ENCODE assay signal across 10 mouse cellular contexts in the genomic region with DNA sequence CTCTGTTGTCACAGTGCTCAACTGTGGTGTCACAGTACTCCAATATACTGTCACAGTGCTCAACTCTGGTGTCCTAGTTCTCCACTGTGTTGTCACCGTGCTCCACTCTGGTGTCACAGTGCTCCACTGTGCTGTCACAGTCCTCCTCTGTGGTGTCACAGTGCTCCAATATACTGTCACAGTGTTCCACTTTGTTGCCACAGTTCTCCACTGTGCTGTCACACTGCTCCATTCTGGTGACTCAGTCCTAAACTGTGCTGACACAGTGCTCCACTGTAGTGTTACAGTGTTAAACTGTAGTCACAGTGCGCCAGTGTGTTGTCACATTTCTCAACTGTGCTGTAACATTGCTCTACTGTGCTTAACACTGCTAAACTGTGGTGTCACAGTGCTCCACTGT.
DNase-seq lines count a peak whose midpoint lies in the region; ATAC-seq lines count a peak whose summit lies in the region.
"Had no signal": no experiment of that assay in that cellular context is flagged by ENCODE, and none has a peak within 500 bp of the region (broad histone marks: within the 10 kb centered on the region; RNA-seq: fewer than 3 reads in every experiment).

No protein-coding gene starts in this region.

- no peak overlapping the region for H3K4me2 ChIP-seq in hindbrain, embryonic 11.5 days (replicated peaks; ENCODE audit: low read depth, low read length)
- H3K4me2 ChIP-seq in embryonic facial prominence, embryonic 12.5 days (replicated peaks) = no peak overlapping the region
- no peak overlapping the region for H3K4me2 ChIP-seq in hindbrain, embryonic 15.5 days
- no peak overlapping the region for H3K4me2 ChIP-seq in midbrain, embryonic 13.5 days (replicated peaks)

- no peak overlapping the region for H3K4me3 ChIP-seq in hindbrain, embryonic 11.5 days (ENCODE audit: low read depth, low read length)
- H3K4me3 ChIP-seq in hindbrain, embryonic 10.5 days = no peak overlapping the region
- H3K4me3 ChIP-seq in embryonic facial prominence, embryonic 12.5 days = no peak overlapping the region
- no peak overlapping the region for H3K4me3 ChIP-seq in hindbrain, embryonic 15.5 days
- no peak overlapping the region for H3K4me3 ChIP-seq in midbrain, embryonic 13.5 days (replicated peaks)
- H3K4me3 ChIP-seq: myocyte had no signal

- WGBS in hindbrain, embryonic 11.5 days = 58% methylated on average over 2 of the region's 2 CpGs
- 56% methylated on average over 2 of the region's 2 CpGs for WGBS in hindbrain, embryonic 10.5 days
- WGBS in embryonic facial prominence, embryonic 12.5 days = 53% methylated on average over 2 of the region's 2 CpGs
- WGBS in hindbrain, embryonic 15.5 days = 51% methylated on average over 2 of the region's 2 CpGs
- WGBS in midbrain, embryonic 13.5 days = 59% methylated on average over 2 of the region's 2 CpGs

- no peak overlapping the region for H3K27ac ChIP-seq in hindbrain, embryonic 11.5 days (ENCODE audit: low read depth, low read length)
- H3K27ac ChIP-seq in hindbrain, embryonic 10.5 days = no peak overlapping the region
- H3K27ac ChIP-seq in embryonic facial prominence, embryonic 12.5 days = no peak overlapping the region
- no peak overlapping the region for H3K27ac ChIP-seq in hindbrain, embryonic 15.5 days (replicated peaks)
- H3K27ac ChIP-seq in midbrain, embryonic 13.5 days = no peak overlapping the region

- no peak overlapping the region for H3K9ac ChIP-seq in hindbrain, embryonic 11.5 days (ENCODE audit: low read depth, low read length)
- H3K9ac ChIP-seq in embryonic facial prominence, embryonic 12.5 days = no peak overlapping the region
- H3K9ac ChIP-seq in hindbrain, embryonic 15.5 days = no peak overlapping the region
- H3K9ac ChIP-seq in midbrain, embryonic 13.5 days (replicated peaks) = no peak overlapping the region

- no peaks in the 10 kb centered on the region for H3K4me1 ChIP-seq in hindbrain, embryonic 11.5 days (replicated peaks; ENCODE audit: control insufficient read depth, insufficient read depth, low read length)
- no peaks in the 10 kb centered on the region for H3K4me1 ChIP-seq in hindbrain, embryonic 10.5 days (replicated peaks)
- no peaks in the 10 kb centered on the region for H3K4me1 ChIP-seq in embryonic facial prominence, embryonic 12.5 days
- H3K4me1 ChIP-seq in hindbrain, embryonic 15.5 days (replicated peaks) = no peaks in the 10 kb centered on the region
- H3K4me1 ChIP-seq in midbrain, embryonic 13.5 days (replicated peaks) = no peaks in the 10 kb centered on the region

- peak; percentile 36 for ATAC-seq in hindbrain, embryonic 11.5 days (ENCODE audit: low FRiP score)
- ATAC-seq in embryonic facial prominence, embryonic 12.5 days (ENCODE audit: insufficient number of reproducible peaks, insufficient read depth, low FRiP score, low TSS enrichment) = peak; percentile 43
- peak; percentile 49 for ATAC-seq in hindbrain, embryonic 15.5 days (ENCODE audit: low FRiP score, low read depth)
- ATAC-seq in midbrain, embryonic 13.5 days = peak; percentile 44
- ATAC-seq in activated CD4-positive, CD25-positive, alpha-beta regulatory T cell, adult 4 months = no peak

- H3K36me3 ChIP-seq in hindbrain, embryonic 11.5 days (ENCODE audit: control insufficient read depth, insufficient read depth, low read length) = no peaks in the 10 kb centered on the region
- H3K36me3 ChIP-seq in hindbrain, embryonic 10.5 days = no peaks in the 10 kb centered on the region
- H3K36me3 ChIP-seq in embryonic facial prominence, embryonic 12.5 days = no peaks in the 10 kb centered on the region
- H3K36me3 ChIP-seq in hindbrain, embryonic 15.5 days = no peaks in the 10 kb centered on the region
- no peaks in the 10 kb centered on the region for H3K36me3 ChIP-seq in midbrain, embryonic 13.5 days

- DNase-seq in hindbrain, embryonic 11.5 days (ENCODE audit: low spot score) = no peak
- no peak for DNase-seq in hindbrain, embryonic 10.5 days (ENCODE audit: low spot score)
- no peak for DNase-seq in T-cell, adult 2 months (ENCODE audit: low spot score)
- no peak for DNase-seq in right cerebral cortex, postnatal 25 days
- DNase-seq: embryo, embryonic 11 days had no signal

- no peaks in the 10 kb centered on the region for H3K27me3 ChIP-seq in hindbrain, embryonic 11.5 days (ENCODE audit: control insufficient read depth, insufficient read depth, low read length)
- no peaks in the 10 kb centered on the region for H3K27me3 ChIP-seq in hindbrain, embryonic 10.5 days (ENCODE audit: insufficient read depth, poor library complexity, severe bottlenecking)
- no peaks in the 10 kb centered on the region for H3K27me3 ChIP-seq in embryonic facial prominence, embryonic 12.5 days
- H3K27me3 ChIP-seq in hindbrain, embryonic 15.5 days = no peaks in the 10 kb centered on the region
- no peaks in the 10 kb centered on the region for H3K27me3 ChIP-seq in midbrain, embryonic 13.5 days

- peaks cover 64% of the 10 kb centered on the region for H3K9me3 ChIP-seq in hindbrain, embryonic 11.5 days (ENCODE audit: control insufficient read depth, low read length)
- peaks cover 77% of the 10 kb centered on the region for H3K9me3 ChIP-seq in hindbrain, embryonic 10.5 days
- peaks cover 69% of the 10 kb centered on the region for H3K9me3 ChIP-seq in embryonic facial prominence, embryonic 12.5 days
- H3K9me3 ChIP-seq in hindbrain, embryonic 15.5 days = peaks cover 54% of the 10 kb centered on the region
- H3K9me3 ChIP-seq in midbrain, embryonic 13.5 days = peaks cover 71% of the 10 kb centered on the region
